Mouse (Mus musculus) heart, embryonic 15.5 days (tissue): ENCODE data around the gene Dscam. TPM values are rescaled to one million over a fixed set of nuclear protein-coding genes. Genes with fewer than 3 reads are reported as not detected.

Experiments used
- ATAC-seq: fragments of 200-750 bp; cut with Nextera tagmentation; replicated peaks from 2 replicates; pipeline ENCODE4 v1.8.0; 2017; ENCODE audit warnings: low read depth, moderate TSS enrichment; ENCODE audit not compliant: insufficient number of reproducible peaks, insufficient read depth, low FRiP score
- H3K27ac ChIP-seq: fragments of 300-500 bp; sonication (generic); 2 replicates; pipeline ENCODE4 v1.5.1; 2015; ENCODE audit warnings: mild to moderate bottlenecking, inconsistent platforms
- H3K27me3 ChIP-seq: fragments of 300-500 bp; sonication (generic); 2 replicates; pipeline ENCODE4 v1.6.1; 2015; ENCODE audit warnings: inconsistent platforms
- H3K36me3 ChIP-seq: fragments of 300-500 bp; sonication (generic); 2 replicates; pipeline ENCODE4 v1.6.1; 2015; ENCODE audit warnings: mild to moderate bottlenecking, inconsistent platforms
- H3K4me1 ChIP-seq: fragments of 300-500 bp; sonication (generic); replicated peaks from 2 replicates; pipeline ENCODE4 v1.6.1; 2015; ENCODE audit warnings: inconsistent platforms
- H3K4me2 ChIP-seq: fragments of 300-500 bp; sonication (generic); 2 replicates; pipeline ENCODE4 v1.6.1; 2015; ENCODE audit warnings: inconsistent platforms, mild to moderate bottlenecking, moderate library complexity
- H3K4me3 ChIP-seq: fragments of 300-500 bp; sonication (generic); 2 replicates; pipeline ENCODE4 v1.5.1; 2015; ENCODE audit warnings: mild to moderate bottlenecking, inconsistent platforms
- H3K9ac ChIP-seq: fragments of 300-500 bp; sonication (generic); 2 replicates; pipeline ENCODE4 v1.6.1; 2015; ENCODE audit warnings: mild to moderate bottlenecking, inconsistent platforms
- H3K9me3 ChIP-seq: fragments of 300-500 bp; sonication (generic); replicated peaks from 2 replicates; pipeline ENCODE4 v1.6.1; 2016; ENCODE audit warnings: inconsistent platforms
- WGBS: fragments of 180-500 bp; shearing (Covaris S2); methylation state at CpG from one replicate; pipeline ENCODE4 v1.1.7; 2015; ENCODE audit warnings: mixed read lengths; 5-methylcytosine and 5-hydroxymethylcytosine counted together
- polyA plus RNA-seq: library from polyadenylated mRNA; unstranded; fragments of >200 nt; fragmentation: Nextera tagmentation; extraction: Ambion mirVana; gene quantifications from 2 replicates; pipeline ENCODE4 v1.2.1, GENCODE M21; 2015

Gene Dscam
- polyA plus RNA-seq, 1 experiment from 2014 or later: not detected

GRCm38 (mm10) chr16:96928011-96928410 is 242.5 kb downstream of the Dscam start:
- no peak for ATAC-seq
- WGBS: 78% methylated on average over 1 of the region's 1 CpGs
- H3K9ac ChIP-seq: no peak overlapping the region
- no peaks in the 10 kb centered on the region for H3K9me3 ChIP-seq
- H3K4me1 ChIP-seq: peaks cover 5% of the 10 kb centered on the region; the same call in 1 of the 2 replicates
- no peak overlapping the region for H3K4me2 ChIP-seq
- no peak overlapping the region for H3K4me3 ChIP-seq
- no peaks in the 10 kb centered on the region for H3K27me3 ChIP-seq
- H3K36me3 ChIP-seq: no peaks in the 10 kb centered on the region
- no peak overlapping the region for H3K27ac ChIP-seq

- Histone ChIP-seq H3K36me3 (no peaks in the 10 kb centered on the region), H3K27me3 (no peaks in the 10 kb centered on the region), H3K4me1 (peaks cover 5% of the 10 kb centered on the region; the same call in 1 of the 2 replicates), H3K27ac (no peak overlapping the region), H3K9me3 (no peaks in the 10 kb centered on the region), H3K4me3 (no peak overlapping the region), H3K4me2 (no peak overlapping the region), H3K9ac (no peak overlapping the region)
- no peak for ATAC-seq
These were observed 243.1 kb downstream of the Dscam start for GRCm38 (mm10) chr16:96927408-96927807.

- H3K27ac ChIP-seq: no peak overlapping the region
- H3K4me1 ChIP-seq: peaks cover 5% of the 10 kb centered on the region; the same call in 1 of the 2 replicates
- no peak overlapping the region for H3K4me3 ChIP-seq
- no peak for ATAC-seq
- H3K9ac ChIP-seq: no peak overlapping the region
- H3K9me3 ChIP-seq: no peaks in the 10 kb centered on the region
- H3K36me3 ChIP-seq: no peaks in the 10 kb centered on the region
- no peak overlapping the region for H3K4me2 ChIP-seq
- H3K27me3 ChIP-seq: no peaks in the 10 kb centered on the region
- WGBS: 33% methylated on average over 3 of the region's 3 CpGs
These were observed 243.6 kb downstream of the Dscam start for GRCm38 (mm10) chr16:96926977-96927376.

GRCm38 (mm10) chr16:96923941-96924340 is 246.6 kb downstream of the Dscam start:
- no peak overlapping the region for H3K4me2 ChIP-seq
- H3K4me3 ChIP-seq: no peak overlapping the region
- H3K4me1 ChIP-seq: peaks cover 5% of the 10 kb centered on the region; the same call in 1 of the 2 replicates
- no peak for ATAC-seq
- WGBS: 86% methylated on average over 4 of the region's 4 CpGs
- no peaks in the 10 kb centered on the region for H3K9me3 ChIP-seq
- no peaks in the 10 kb centered on the region for H3K27me3 ChIP-seq
- H3K27ac ChIP-seq: no peak overlapping the region
- no peak overlapping the region for H3K9ac ChIP-seq
- H3K36me3 ChIP-seq: no peaks in the 10 kb centered on the region

- Histone ChIP-seq H3K4me1 (no peaks in the 10 kb centered on the region; the same call in 1 of the 2 replicates), H3K9ac (no peak overlapping the region), H3K4me2 (no peak overlapping the region), H3K27ac (no peak overlapping the region), H3K36me3 (no peaks in the 10 kb centered on the region), H3K9me3 (no peaks in the 10 kb centered on the region), H3K4me3 (no peak overlapping the region), H3K27me3 (no peaks in the 10 kb centered on the region)
- WGBS: 95% methylated on average over 3 of the region's 3 CpGs
- ATAC-seq: no peak
These were observed 256.1 kb downstream of the Dscam start for GRCm38 (mm10) chr16:96914495-96914894.

GRCm38 (mm10) chr16:96912836-96913235 is 257.7 kb downstream of the Dscam start:
- H3K4me1 ChIP-seq: no peaks in the 10 kb centered on the region; the same call in 1 of the 2 replicates
- no peaks in the 10 kb centered on the region for H3K36me3 ChIP-seq
- no peak overlapping the region for H3K9ac ChIP-seq
- WGBS: 81% methylated on average over 7 of the region's 7 CpGs
- no peak overlapping the region for H3K27ac ChIP-seq
- H3K27me3 ChIP-seq: no peaks in the 10 kb centered on the region
- no peak overlapping the region for H3K4me2 ChIP-seq
- no peak overlapping the region for H3K4me3 ChIP-seq
- H3K9me3 ChIP-seq: no peaks in the 10 kb centered on the region
- no peak for ATAC-seq

- H3K9me3 ChIP-seq: no peaks in the 10 kb centered on the region
- no peak overlapping the region for H3K4me2 ChIP-seq
- H3K4me3 ChIP-seq: no peak overlapping the region
- no peak overlapping the region for H3K9ac ChIP-seq
- no peaks in the 10 kb centered on the region; the same call in 1 of the 2 replicates for H3K4me1 ChIP-seq
- H3K27ac ChIP-seq: no peak overlapping the region
- no peak for ATAC-seq
- no peaks in the 10 kb centered on the region for H3K36me3 ChIP-seq
- 90% methylated on average over 2 of the region's 2 CpGs for WGBS
- no peaks in the 10 kb centered on the region for H3K27me3 ChIP-seq
These were observed 258.4 kb downstream of the Dscam start for GRCm38 (mm10) chr16:96912103-96912502.

- no peak overlapping the region for H3K9ac ChIP-seq
- H3K36me3 ChIP-seq: no peaks in the 10 kb centered on the region
- H3K27ac ChIP-seq: no peak overlapping the region
- 52% methylated on average over 4 of the region's 4 CpGs for WGBS
- no peaks in the 10 kb centered on the region; the same call in 1 of the 2 replicates for H3K4me1 ChIP-seq
- H3K27me3 ChIP-seq: no peaks in the 10 kb centered on the region
- H3K4me3 ChIP-seq: no peak overlapping the region
- ATAC-seq: no peak
- H3K9me3 ChIP-seq: no peaks in the 10 kb centered on the region
- H3K4me2 ChIP-seq: no peak overlapping the region
These were observed 260.0 kb downstream of the Dscam start for GRCm38 (mm10) chr16:96910405-96911164.

- Histone ChIP-seq H3K4me1 (no peaks in the 10 kb centered on the region; the same call in 1 of the 2 replicates), H3K9ac (no peak overlapping the region), H3K36me3 (no peaks in the 10 kb centered on the region), H3K9me3 (no peaks in the 10 kb centered on the region), H3K4me3 (no peak overlapping the region), H3K4me2 (no peak overlapping the region), H3K27ac (no peak overlapping the region), H3K27me3 (no peaks in the 10 kb centered on the region)
- no peak for ATAC-seq
- WGBS: 63% methylated on average over 1 of the region's 1 CpGs
These were observed 262.7 kb downstream of the Dscam start for GRCm38 (mm10) chr16:96907818-96908217.

GRCm38 (mm10) chr16:96907081-96907480 is 263.5 kb downstream of the Dscam start:
- WGBS: 79% methylated on average over 1 of the region's 1 CpGs
- Histone ChIP-seq H3K4me3 (no peak overlapping the region), H3K27me3 (no peaks in the 10 kb centered on the region), H3K36me3 (no peaks in the 10 kb centered on the region), H3K4me2 (no peak overlapping the region), H3K9ac (no peak overlapping the region), H3K27ac (no peak overlapping the region), H3K9me3 (no peaks in the 10 kb centered on the region), H3K4me1 (no peaks in the 10 kb centered on the region; the same call in 1 of the 2 replicates)
- ATAC-seq: no peak

GRCm38 (mm10) chr16:96906630-96907029 is 263.9 kb downstream of the Dscam start:
- 60% methylated on average over 2 of the region's 2 CpGs for WGBS
- H3K9me3 ChIP-seq: no peaks in the 10 kb centered on the region
- H3K4me3 ChIP-seq: no peak overlapping the region
- H3K4me2 ChIP-seq: no peak overlapping the region
- no peaks in the 10 kb centered on the region; the same call in 1 of the 2 replicates for H3K4me1 ChIP-seq
- H3K36me3 ChIP-seq: no peaks in the 10 kb centered on the region
- H3K27me3 ChIP-seq: no peaks in the 10 kb centered on the region
- H3K27ac ChIP-seq: no peak overlapping the region
- no peak overlapping the region for H3K9ac ChIP-seq
- ATAC-seq: no peak

GRCm38 (mm10) chr16:96904761-96905160 is 265.8 kb downstream of the Dscam start:
- Histone ChIP-seq H3K9ac (no peak overlapping the region), H3K36me3 (no peaks in the 10 kb centered on the region), H3K9me3 (no peaks in the 10 kb centered on the region), H3K4me1 (no peaks in the 10 kb centered on the region), H3K27me3 (no peaks in the 10 kb centered on the region), H3K27ac (no peak overlapping the region), H3K4me2 (no peak overlapping the region), H3K4me3 (no peak overlapping the region)
- ATAC-seq: no peak
- WGBS: 55% methylated on average over 2 of the region's 2 CpGs
